Mouse (Mus musculus) spleen, postnatal 36 days (tissue): Measurements from ENCODE around the gene Clec10a.

Experiments
- DNase-seq, 2 experiments: peaks; one replicate each; pipeline ENCODE4 v3.0.0; 2022; ENCODE audit warnings: low spot score in 2 of 2, mixed read lengths in 1 of 2

Gene Clec10a

GRCm38 (mm10) chr11:70216103-70216502, 60.1 kb downstream of the Clec10a start:
- DNase-seq = no peak

DNA sequence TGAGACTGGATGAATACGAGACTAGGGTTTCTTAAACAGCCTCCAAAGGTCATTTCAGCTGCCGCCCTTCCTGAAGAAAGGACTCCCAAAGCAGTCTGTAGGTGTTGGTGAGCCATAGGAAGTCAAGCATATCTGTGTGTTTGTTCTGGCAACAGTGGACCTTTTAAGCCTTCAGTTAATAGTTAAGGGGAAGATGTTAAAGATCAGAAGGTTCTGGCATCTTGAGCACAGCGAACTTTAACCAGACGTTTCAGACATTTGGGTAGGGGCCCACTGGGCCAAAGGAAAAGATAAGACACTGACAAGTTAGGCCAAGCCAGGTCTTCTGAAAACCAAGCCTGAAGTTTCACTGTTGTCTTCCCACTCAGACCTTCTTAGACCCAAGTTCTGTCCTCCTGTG, 62.0 kb downstream of the Clec10a start:
- DNase-seq = no peak

GRCm38 (mm10) chr11:70218741-70219470, 62.9 kb downstream of the Clec10a start:
- DNase-seq = no peak

GRCm38 (mm10) chr11:70219873-70220272, 63.9 kb downstream of the Clec10a start:
- DNase-seq = no peak

DNA sequence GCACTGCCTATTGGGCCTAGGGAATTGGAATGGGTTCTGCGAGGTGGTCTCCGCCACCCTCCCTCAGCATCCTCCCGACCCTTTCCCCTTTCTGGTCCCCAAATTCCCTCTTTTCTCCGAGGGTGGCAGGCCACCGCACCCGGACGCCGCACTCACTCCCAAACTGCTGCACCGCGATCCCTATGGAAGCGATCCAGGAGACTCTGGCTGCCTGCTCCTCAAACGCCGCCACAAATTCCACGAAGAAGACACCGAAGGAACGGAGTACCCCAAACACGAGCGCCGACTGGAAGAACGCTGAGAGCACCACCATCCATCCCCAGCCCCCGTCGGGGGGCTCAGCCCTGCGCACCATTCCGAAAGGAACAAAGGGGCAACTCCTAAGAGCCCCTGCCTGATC, 64.3 kb downstream of the Clec10a start:
- DNase-seq = no peak
